Mouse (Mus musculus) cerebellum, adult 11-12 months (tissue): ENCODE data around the gene Chrna1.
"Not testable (repeated sequence)": the region's sequence is repeated elsewhere in the genome, so short reads cannot be mapped to it uniquely, and the experiment has no call there.

Experiments
- DNase-seq: peaks from one replicate; pipeline ENCODE4 v3.0.0; 2022

Chrna1 gene

GRCm38 (mm10) chr2:73590106-73590505 is 10.0 kb upstream of the Chrna1 start:
- DNase-seq, result no peak

GRCm38 (mm10) chr2:73588951-73589350 is 8.8 kb upstream of the Chrna1 start:
- DNase-seq, result no peak

GRCm38 (mm10) chr2:73587109-73587506 is 7.0 kb upstream of the Chrna1 start:
- no peak for DNase-seq

- DNase-seq, result no peak
Observed at GRCm38 (mm10) chr2:73586392-73587108, 6.4 kb upstream of the Chrna1 start.

GRCm38 (mm10) chr2:73585347-73585831 is 5.3 kb upstream of the Chrna1 start:
- no peak for DNase-seq

- peak; percentile 36 for DNase-seq
Observed at GRCm38 (mm10) chr2:73584645-73585346, 4.7 kb upstream of the Chrna1 start.

GRCm38 (mm10) chr2:73580720-73581119 is 582 bp upstream of the Chrna1 start:
- DNase-seq, result no peak

- DNase-seq, result no peak
Observed at GRCm38 (mm10) chr2:73579168-73579567, 970 bp downstream of the Chrna1 start.

- DNase-seq, result no peak
Observed at GRCm38 (mm10) chr2:73574418-73574817, 5.7 kb downstream of the Chrna1 start.

- no peak for DNase-seq
Observed at GRCm38 (mm10) chr2:73573556-73573955, 6.6 kb downstream of the Chrna1 start.

GRCm38 (mm10) chr2:73572539-73573372 is 7.4 kb downstream of the Chrna1 start:
- DNase-seq, result peak; percentile 71

- DNase-seq, result no peak
Observed at GRCm38 (mm10) chr2:73571901-73572300, 8.2 kb downstream of the Chrna1 start.

GRCm38 (mm10) chr2:73571304-73571703 is 8.8 kb downstream of the Chrna1 start:
- no peak for DNase-seq

GRCm38 (mm10) chr2:73566989-73567605 is 13.0 kb downstream of the Chrna1 start:
- DNase-seq, result no peak

GRCm38 (mm10) chr2:73566162-73566561 is 14.0 kb downstream of the Chrna1 start:
- DNase-seq, result no peak

GRCm38 (mm10) chr2:73563690-73564089 is 16.4 kb downstream of the Chrna1 start:
- no peak for DNase-seq

- DNase-seq, result no peak
Observed at GRCm38 (mm10) chr2:73562656-73563055, 17.5 kb downstream of the Chrna1 start.

- no peak for DNase-seq
Observed at GRCm38 (mm10) chr2:73561665-73562063, 18.5 kb downstream of the Chrna1 start.

GRCm38 (mm10) chr2:73560899-73561664 is 19.1 kb downstream of the Chrna1 start:
- no peak for DNase-seq

GRCm38 (mm10) chr2:73560445-73560844 is 19.7 kb downstream of the Chrna1 start:
- DNase-seq, result no peak

GRCm38 (mm10) chr2:73557956-73558355 is 22.2 kb downstream of the Chrna1 start:
- no peak for DNase-seq

- DNase-seq, result not testable (repeated sequence)
Observed at GRCm38 (mm10) chr2:73557061-73557460, 23.1 kb downstream of the Chrna1 start.
